Mouse (Mus musculus): ENCODE results near the gene H2al2c.
"Not testable (repeated sequence)": the region's sequence is repeated elsewhere in the genome, so short reads cannot be mapped to it uniquely, and the experiment has no call there.

H2al2c gene

GRCm38 (mm10) chrY:2598799-2599198 is at the start of gene H2al2c:
Gene H2al2c, plus strand, starts transcription at chrY:2599099.
- not testable (repeated sequence) for DNase-seq (ENCODE audit: extremely low spot score, low spot score)

All from neural tube, embryonic 10.5 days (tissue).